Mouse (Mus musculus): ENCODE measurements around the gene Hist1h2ae.
"Not testable (repeated sequence)": the region's sequence is repeated elsewhere in the genome, so short reads cannot be mapped to it uniquely, and the experiment has no call there.

Gene Hist1h2ae

DNA sequence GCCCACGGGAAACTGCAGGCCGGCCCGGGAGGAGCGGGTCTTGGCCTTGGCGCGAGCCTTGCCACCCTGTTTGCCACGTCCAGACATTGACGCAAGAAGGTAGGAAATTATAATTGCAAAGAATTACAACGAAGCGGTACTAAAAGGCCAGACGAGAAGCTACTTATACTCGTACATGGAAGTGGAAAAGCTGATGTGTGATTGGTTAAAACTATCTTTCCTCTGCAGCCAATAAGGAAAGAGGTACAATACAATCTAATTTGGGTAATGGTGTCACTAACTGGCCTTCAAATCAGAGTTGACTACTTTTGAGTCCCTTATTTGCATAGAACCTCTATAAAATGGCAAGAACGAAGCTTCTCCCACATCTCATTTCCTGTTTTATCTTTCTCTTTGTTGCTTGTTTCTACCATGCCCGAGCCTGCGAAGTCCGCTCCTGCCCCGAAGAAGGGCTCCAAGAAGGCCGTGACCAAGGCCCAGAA is at the start of gene Hist1h2ae, which contains the start of gene Hist1h2bg:
TSS of gene Hist1h2ae (minus strand) at position 199 of the 482 bp plus-strand sequence.
TSS of gene Hist1h2bg (plus strand) at position 375 of the 482 bp plus-strand sequence.
- DNase-seq: peak in 1 of 2 experiments; percentile 57

DNA sequence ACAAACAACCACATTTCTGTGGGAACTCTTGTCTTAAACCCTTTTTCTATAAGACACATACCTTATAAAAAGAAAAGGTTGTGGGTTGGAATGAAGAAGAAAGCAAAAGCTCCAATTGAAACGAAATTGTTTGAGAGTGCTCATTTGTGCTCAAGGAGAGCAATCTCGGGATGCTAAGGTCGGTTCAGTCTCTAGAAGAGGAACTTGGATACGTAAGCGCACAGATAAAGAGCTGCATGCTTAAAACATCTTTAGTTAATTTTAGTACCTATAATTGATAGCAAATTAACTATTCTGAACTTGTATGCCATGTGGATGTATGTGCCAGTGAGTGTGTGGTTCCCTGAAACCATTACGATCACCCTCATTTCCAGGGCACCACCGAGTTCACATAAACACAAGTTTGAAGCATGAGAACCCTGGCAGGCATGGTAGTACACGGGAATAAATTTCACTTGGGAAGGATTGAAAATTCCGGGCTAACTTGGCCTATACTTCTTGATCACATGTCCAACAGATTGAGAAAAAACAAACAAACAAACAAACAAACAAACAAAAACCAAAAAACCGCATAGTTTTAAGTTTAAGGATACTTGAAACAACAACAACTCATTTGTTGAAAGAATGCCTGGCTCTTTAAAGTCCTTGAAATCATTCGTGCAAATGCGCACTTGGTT is 49.2 kb upstream of the Hist1h2ae start:
- peak in 1 of 2 experiments; percentile 17 for DNase-seq

DNA sequence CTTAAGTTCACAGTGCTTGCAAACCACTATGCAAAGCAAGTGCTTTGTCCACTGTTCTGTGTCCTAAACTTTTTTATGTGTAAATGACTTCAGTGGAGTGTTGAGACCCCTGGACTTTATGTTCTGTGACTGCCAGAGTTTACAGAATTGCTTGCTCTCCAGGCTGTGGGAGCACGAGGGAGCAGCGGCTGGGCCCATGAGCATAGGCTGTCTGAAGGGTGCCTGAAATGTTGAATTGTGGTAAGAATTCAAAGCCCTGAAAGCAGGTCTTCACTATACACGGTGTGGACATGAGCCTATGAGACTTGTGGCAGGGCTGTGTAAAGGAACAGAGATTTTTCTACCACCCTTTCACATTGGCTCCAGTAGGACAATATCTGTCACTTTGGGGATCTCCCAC is 40.6 kb upstream of the Hist1h2ae start:
- no peak for DNase-seq

DNA sequence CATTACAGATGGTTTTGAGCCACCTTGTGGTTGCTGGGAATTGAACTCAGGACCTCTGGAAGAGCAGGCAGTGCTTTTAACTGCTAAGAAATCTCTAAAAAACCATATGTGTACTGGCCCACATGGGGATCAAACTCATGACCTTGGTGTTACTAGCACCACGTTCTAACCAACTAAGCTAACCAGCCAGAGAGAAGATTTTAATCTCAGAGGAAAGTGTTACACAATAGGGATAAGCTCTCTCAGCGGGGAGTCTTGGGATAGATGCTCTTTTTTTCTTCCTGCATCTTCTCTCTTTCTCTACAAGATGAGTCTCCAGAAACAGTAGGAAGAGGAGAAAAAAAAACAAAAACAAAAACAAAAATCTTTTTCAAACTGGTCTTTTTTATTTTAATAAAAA is 39.4 kb upstream of the Hist1h2ae start:
- DNase-seq: no peak

DNA sequence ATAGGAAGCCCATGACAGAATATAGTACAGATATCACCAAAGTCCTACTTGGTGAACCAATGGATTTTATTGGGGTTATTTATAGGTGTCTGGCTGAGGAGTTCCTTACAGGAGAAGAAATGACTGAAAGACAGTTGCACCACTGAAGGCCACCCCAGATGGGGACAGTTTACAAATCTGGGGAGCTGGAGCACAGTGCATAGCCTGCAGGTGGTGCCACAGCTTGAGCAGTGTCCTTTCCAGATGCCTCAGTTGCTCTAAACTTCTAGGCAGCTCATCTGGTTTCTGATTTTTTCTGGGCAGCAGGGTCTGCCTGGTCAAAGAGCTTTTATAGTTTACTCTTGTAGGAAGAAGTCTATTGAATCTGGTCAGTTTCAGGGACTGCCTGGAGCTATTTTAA is 38.8 kb upstream of the Hist1h2ae start:
- no peak for DNase-seq

DNA sequence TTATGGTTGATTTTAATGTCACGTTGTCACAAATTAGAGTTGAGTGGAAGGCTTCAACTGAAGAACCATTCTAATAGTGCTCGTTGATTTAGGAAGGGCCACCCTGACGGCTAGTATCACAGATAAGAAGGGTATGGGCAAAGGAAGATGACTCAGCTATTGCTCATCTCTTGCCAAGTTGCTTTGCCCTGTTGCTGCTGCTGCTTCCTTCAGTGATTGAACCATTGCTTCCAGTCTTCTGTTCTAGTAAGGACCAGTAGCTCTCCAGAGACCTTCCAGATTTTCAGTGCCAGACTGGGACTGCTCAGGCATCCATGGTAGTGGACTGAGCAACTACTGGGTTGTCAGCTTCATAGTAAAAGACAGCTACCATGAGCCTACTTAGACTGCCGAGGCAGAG is 38.2 kb upstream of the Hist1h2ae start:
- DNase-seq: no peak

DNA sequence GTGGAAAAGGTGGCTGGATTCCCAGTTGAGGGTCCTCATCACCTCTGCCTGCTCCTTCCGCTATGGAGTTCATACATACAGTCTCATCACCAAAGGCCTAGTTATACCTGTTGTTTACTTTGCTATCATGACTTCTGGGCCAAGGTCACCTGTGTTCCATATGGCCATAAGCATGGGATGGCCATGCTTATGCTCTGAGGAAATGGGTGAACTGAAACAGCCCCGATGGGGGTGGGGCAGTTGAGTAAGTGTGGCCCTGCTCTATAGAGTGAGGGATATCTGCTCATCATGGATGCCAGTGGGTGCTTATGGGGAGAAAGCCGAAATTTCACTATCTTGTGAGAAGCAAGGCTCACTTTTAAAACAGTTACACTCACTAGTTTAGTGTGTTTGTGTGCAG is 34.0 kb upstream of the Hist1h2ae start:
- no peak for DNase-seq

DNA sequence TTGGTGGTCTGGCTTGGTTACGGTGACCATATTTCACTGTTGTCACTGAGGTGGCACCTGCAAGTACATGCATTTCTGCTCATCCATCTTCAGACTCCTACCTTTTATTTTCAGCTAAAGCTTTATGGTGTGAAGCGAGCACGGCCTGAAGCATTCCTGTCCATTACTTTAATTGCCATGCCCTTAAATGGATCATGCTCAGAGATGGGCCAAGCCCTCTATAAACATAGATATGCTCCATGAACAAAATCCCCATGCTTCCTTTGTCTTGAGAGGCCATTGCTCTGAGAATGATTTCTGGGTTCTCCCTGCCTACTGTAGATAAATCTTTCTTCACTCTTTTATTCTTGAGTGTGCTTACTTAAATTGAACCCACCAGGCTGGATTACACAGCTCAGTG is 33.4 kb upstream of the Hist1h2ae start:
- DNase-seq: no peak

DNA sequence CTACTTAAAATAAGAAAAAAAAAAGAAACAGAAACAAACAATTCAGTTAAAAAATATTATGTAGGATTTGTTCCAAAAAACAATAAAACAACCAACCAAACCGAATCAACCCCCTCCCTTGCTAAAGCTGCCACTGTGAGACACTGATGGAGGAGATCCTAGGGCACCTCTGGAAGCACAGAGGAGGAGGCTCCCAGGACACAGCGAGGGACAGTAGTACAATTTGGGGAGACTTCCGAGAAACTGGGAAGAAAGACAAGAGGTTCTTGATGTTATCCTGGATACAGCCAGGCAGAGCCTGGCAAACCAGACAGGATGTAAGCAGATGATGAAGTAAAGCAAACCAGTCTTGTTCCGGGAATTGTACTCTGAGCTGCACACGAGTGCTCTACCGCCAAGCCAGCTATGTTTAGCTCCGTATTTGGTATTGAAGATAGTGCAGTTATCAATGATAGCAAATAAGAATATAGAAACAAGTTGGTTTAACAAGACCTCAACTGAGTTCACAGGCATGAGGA is 32.2 kb upstream of the Hist1h2ae start:
- DNase-seq: no peak

DNA sequence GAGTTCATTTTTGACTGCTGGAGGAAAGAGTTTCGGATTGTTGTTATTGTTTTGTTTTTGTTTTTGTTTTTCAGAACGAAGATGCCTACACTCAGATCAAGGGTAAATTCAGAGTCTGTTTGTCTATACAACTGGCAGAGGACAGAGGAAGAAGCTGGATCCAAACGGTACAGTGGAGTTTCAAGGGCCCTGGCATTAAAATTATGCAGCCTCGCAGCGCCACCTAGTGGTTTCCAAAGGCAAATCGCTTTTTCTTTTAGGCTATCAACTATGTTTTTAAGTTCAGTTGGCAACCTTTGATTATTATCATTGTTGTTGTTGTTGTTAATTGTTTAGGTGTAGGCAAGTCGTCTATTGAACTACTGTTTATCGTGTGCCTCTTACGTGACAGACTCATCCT is 26.9 kb upstream of the Hist1h2ae start:
- DNase-seq: peak; percentile 72 to 84

DNA sequence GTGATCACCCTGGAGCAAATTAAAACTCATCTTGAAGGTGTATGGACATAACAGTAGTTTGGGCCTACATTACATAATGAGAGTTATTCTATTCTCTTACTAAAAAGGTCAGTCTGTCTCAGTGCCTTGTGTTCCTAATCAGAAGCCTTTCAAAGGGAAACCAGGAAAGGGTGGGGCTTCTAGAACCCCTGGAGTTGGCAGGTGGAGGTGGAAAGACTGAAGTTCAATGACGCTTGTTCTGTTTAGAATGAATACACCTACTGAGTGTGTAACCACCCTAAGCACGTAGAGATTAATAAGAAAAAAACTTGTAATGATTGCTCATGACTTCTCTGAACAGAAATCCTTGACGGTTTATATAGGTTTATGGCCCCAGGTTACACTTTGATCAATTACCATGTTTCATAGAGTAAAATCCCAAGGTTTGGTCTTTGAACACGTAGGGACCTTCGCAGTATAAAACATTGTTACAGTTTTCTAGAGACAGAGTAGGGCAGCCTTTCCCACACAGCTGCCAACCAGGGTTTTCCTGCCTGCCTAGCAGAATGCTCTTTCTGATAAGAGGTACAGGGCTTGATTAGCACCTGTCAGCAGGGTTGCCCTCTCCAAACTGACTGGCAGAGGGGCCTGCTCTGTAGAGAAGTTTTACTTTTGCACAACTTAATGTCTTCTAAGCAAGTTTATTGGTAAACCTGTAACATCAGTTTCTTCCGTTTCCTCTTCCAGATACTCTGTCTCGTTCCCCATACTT is 24.8 kb upstream of the Hist1h2ae start:
- DNase-seq: no peak

DNA sequence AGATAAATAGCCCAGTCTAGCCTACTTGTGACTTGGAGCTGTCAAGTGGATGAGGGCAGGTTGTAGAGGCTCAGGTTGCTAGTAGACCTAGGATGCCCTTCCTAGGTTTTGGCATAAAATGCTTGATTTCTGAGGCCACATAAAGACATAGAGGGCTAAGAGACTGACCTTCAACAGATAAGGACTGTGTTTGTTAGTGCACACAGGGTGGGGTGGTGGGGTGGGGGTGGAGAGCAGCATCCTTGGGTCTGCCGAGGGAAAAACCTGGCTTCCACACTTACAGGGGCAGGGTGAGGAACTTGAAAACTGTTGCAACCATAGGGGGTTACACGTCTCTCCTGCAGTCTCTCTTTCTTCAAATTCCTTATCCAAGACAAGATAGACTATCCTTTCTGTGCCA is 24.2 kb upstream of the Hist1h2ae start:
- DNase-seq: no peak

DNA sequence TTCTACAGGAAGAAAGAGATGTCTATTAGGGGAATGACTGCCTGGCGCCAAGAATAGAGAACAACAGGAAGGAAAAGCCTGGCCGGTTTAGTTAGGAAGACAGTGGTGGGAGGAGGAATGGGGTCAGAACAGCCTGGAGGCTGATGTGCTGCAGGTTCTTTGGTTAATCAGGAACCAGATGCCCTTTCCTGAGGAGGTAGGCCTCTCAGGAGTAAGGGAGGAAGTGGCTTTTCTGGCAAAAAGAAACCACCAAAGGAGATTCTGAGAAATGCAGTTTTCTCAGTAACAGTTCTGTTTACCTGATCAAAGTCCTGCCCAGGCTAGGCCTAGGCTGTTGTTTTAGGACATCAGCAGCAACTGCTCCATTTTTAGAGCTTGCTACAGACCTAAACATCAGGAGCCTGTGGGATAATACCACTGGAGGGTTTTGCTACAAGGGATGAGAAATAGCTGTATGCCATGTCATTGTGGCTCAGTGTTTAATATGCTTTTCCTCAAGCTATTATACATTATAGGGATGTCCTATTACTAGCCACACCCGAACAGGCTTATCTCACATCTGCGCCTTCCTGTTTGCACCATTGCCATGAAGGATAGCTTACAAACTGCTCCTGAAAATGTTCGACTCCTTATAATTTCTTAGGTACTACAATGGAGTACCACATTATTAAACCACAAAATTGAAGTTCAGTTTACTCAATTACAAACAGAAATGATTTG is 22.2 kb upstream of the Hist1h2ae start:
- DNase-seq: no peak

DNA sequence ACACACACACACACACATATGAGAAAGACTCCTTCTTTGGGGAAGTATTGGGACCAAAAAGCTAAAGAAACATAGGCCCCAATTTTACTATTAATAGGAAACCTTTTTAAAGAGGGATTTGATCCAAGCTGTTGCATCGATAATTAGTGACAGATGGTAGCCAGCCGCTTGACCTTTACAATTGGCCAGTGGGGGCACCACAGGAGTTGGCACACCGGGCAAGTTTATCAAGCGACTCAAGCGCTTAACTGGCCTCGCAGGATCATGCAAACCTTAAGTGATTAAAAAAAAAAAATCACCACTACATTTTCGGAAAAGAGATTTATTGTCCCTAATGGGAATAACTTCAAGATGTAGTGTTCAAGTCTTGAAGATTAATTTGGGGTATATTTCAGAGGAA is 21.6 kb upstream of the Hist1h2ae start:
- DNase-seq: peak; percentile 63 to 65

DNA sequence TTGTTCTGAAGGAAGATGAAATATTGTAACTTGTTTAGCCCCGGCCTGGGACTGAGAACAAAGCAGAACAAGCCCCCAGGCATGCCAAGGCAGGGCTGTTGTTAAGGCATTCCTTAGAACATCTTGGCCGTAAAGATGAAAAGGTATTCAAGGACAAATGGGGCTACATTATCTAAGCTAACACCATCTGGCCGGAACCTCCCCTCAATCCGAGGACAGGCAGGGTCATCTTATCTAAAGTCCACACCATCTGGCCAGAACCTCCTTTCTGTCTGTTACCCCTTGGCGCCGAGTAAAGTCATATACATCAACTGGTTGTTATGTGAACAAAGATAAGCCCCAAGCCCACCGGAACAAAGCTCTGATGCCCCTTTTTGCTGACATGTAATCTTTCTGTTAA is 20.9 kb upstream of the Hist1h2ae start:
- DNase-seq: not testable (repeated sequence)

DNA sequence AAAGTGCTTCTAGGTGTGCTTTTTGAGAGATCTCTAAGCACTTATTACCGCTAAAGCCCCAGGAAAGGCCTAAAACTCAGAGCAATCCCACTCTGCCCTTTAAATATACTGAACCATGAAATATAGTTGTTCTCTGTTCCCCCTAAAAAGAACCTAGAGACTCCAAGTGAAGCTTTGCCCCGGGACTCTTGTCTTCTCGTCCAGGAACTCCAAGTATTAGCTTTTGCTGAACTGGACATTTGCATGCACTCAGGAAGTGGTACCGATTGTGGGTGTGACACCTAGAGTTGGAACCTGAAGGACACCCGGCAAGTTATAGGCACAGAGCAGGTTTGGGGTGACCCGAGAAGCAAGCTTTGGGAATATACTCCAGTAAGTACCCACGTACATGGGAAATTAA is 20.2 kb upstream of the Hist1h2ae start:
- DNase-seq: no peak

DNA sequence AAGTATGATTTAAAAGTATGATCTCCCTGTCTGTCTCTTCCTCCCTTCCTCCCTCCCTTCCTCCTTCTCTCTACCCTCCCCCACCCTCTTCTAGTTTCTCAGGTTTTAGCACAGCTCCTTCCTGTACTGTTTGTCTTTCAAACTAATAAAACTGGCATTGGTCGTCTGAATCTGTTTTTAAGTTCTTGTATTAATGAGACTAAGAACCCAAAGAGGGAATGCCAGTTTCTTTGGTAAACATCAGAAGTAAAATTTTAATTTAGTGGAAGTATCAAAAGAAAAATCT is 15.9 kb upstream of the Hist1h2ae start:
- no peak for DNase-seq

DNA sequence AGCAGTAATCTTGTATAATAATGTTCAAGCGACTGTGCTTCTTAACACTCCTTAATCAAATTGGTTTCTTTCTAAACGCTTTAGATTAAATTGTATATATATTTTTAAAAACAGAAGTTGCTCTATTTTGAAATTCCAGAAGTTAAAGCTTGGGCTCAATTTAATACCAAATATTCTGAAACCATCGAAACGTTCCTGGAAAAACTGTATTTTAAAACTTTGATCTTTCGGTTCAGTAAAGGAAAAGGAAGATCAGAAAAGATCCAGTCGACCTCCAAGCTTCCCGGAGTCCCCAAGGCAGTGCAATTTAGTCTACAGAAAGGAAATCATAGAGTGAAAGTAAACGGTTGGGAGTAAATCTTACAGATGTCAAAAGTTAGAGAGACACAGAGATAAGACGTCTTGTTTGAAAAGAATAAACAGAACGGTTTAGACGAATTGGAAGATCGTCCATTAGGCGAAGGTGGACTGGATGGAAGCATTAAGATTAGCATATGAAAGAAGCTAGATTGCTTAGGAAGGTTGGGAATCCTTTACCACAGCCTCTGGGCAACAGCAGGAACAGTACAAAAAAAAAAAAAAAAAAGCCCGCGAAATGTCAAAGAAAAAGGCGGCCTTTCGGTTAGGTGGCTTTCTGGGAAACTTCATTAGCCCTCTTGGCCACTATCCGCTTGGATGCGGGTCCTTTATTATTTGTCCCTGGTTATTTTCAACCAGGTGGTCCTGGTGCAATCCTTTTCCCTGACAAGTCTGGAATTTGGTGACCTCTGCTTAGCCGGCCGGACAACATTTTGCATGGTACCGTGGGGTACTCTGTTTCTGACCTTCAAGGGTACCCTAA is 15.3 kb upstream of the Hist1h2ae start:
- no peak for DNase-seq

DNA sequence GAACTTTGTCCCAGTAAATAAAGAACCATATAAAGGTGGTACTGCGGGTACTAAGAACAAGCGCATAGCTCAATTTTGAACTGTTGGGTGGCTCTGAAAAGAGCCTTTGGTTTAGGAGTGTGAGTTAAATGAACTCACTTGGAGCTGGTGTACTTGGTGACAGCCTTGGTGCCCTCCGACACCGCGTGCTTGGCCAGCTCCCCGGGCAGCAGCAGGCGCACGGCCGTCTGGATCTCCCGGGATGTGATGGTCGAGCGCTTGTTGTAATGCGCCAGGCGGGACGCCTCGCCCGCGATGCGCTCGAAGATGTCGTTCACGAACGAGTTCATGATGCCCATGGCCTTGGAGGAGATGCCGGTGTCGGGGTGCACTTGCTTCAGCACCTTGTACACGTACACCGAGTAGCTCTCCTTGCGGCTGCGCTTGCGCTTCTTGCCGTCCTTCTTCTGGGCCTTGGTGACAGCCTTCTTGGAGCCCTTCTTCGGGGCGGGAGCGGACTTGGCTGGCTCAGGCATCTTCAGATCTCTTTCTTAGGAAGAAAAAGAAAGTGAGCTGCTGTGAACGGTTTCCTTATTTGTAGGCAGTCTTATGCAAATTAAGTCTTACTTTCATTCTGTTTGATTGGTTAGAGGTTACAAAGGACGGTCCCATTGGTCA is 14.6 kb upstream of the Hist1h2ae start:
- DNase-seq: peak; percentile 36 to 64

DNA sequence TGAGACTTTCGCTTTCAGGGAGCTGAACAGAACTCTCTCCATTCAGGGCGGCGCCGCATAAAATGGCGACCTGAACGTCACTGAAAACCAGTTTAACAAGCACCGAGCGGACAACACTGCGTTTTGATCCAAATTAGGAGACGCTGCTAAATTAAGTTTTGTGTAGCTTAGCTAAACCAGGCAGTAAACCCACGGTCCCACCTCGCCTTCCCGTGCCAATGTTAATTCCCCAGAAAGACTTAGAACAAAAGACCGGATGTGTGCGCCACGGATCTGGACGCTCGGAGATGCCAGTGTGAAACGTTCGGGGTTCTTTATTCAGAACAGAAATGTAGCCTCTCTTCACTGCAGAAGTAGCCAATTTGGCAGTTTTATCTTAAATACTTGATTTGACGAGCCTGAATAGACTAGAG is 14.0 kb upstream of the Hist1h2ae start:
- DNase-seq: peak; percentile 49 to 60

DNA sequence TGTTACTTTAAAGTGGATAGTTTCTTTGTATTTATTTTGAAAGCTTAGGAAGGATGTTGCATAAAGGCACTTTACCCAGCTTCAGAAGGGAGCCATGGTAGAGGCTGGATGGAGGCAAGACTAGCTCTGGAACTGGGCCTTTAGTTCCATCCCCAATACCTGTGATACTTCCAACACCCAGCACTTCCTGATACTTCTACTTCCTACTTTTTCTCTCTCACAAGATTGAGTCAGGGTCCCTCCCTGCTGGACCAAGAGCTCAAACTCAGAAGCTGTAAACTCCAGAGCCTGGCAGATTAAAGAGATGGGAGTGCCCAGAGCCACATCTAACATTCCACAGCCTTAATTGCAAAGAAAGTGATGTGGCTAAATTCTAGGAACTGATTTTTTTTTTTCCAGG is 13.3 kb upstream of the Hist1h2ae start:
- no peak for DNase-seq

All from cerebellum, adult 18-20 months (tissue).